Mouse (Mus musculus): Measurements from ENCODE around the gene Gp9.
A peak's percentile ranks its signal among the peaks of the same experiment; 100 is the strongest.
"Not testable (repeated sequence)": the region's sequence is repeated elsewhere in the genome, so short reads cannot be mapped to it uniquely, and the experiment has no call there.

Gene Gp9

DNA sequence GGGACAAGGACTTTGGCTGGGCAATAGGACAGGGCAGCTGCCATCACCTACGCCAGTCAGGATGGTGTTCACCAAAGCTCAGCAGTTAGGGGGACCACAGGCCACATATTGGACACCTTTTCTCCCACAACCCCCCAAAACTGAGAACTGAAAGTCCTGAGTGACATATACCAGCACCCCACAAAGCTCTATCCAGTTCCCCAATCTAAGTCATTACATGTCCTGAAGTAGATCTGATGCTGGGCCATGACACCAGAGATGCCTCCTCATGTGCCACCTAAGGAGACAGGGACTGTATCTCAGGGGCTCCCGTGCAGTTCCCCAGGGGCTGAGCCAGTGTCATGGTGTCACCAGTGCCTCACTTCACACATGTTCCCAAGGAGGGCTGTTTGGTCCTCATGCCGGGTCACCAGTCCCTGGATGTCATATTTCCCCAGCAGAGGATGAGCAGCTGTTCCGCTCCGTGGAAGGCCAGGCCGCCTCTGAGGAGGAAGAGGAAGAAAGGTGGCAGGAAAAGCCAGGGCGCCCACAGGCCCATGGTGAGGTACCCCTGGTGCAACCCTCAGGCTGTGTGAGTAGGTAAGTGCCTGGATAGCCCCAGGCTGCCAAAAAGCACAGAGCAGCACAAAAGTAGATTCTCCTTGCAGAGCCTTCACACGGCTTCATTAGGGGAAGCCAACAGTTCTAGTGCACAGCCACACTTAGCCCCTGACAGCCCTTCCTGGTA is 27.5 kb upstream of the Gp9 start:
- no peak for DNase-seq (ENCODE audit: low read depth, low spot score)

DNA sequence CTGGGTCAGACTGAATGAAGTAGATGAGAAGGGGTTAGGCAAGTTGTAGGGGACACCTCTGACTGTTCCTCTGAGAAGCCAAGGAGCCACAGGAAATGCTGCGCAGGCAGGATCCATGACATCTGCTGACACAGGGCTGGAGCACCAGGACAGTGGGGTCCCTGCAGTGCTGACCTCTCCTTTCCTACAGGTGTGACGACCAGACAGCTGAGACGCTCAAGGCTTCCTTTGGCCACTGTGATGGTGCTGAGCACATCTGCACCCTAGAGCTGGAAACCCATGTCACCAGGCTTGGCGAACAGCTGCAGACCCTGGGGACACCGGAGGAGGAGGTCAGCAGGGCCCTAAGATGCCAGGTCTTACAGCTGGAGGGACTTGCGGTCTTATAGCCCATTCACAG is 26.3 kb upstream of the Gp9 start:
- DNase-seq (ENCODE audit: low read depth, low spot score), result no peak

DNA sequence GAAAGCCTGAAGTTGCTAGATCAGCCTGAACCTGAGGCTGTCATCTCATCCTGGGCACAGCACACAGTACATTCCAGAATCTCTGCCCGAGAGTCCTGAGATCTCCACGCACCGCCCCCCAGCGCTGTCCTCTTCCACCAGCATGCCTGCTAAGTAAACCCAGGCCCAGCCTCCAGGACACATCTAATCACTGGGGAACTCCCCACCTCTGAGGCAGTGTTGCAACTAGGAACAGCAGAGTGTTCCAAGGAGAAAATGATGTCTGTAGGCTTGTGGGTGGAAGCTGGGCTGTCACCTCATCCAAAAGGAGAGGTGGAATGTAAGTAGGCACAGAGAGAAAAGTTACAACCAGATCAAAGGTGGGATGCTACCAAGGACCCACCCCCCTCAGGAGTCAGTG is 22.7 kb upstream of the Gp9 start:
- no peak for DNase-seq (ENCODE audit: low read depth, low spot score)

DNA sequence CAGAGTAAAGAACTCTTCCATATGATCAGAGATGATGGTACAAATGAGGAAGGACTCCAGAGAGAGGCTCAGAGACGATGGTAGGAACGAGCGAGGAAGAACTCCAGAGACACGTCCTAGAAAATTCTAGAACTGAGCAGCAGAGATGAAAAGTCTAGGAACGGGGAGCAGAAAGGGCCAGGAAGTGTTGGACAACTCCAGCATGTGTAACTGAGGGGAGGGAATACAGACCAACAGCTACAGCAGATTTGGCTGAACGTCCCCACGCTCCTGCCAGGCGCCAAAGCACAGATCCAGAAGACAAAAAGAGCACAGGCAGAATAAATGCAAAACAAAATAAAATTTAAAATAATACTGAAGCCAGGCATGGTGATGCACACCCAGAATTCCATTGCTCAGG is 21.0 kb upstream of the Gp9 start:
- DNase-seq (ENCODE audit: low read depth, low spot score), result no peak

DNA sequence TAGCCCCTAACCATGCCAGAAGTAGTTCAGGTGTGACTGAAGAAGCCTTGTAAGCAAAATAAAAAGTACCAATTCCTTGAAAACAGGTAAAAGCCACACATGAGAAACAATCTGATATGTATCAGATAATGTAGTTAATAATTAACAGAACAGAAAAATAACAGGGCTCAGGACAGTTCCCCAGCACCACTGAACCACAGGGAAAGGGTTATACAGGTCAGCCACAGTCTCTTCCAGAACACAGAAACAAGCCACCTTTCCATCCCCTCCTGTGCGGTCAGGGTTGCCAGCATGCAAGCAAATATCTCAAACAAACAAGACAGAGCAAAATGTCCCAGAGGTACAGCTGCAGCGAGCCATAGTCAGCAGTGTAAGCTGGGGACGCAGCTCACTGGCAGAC is 18.5 kb upstream of the Gp9 start:
- no peak for DNase-seq (ENCODE audit: low read depth, low spot score)

DNA sequence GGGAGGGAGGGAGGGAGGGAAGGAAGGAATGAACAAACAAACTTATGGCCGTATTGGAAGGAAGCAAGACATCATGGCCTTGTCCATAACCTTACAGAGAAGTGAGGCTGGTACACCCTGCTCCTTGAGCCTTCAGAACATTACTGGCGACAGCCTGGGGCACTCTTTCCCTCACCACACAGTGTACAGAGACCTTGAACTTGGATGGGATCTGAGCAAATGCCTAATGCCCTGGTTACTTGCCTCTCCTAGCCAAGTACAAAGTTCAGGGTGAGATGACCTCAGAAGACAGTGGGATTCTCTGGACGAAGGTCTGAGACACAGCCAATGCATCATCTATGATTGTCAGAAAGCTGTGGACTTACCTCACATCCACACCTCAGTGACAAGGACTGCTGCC is 18.0 kb upstream of the Gp9 start:
- no peak for DNase-seq (ENCODE audit: low read depth, low spot score)

DNA sequence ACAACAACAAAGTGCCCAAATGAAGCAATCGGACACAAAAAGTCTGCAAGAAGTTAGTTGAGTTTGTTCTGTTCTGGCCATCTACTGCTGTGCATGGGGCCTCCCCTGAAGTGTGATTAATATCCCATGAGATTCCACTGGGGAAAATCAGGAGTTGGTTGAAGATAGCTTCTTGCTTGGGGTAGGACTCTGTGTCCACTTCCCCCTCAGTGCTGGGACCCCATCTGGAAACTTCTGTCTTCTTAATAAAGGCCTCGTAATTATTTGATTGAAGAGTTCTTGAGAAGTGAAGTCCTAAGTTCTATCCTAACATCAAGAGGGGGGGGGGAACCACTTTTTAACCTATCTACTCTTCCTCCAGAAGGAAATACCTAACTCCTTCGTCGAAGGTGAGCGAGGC is 15.7 kb upstream of the Gp9 start:
- DNase-seq (ENCODE audit: low read depth, low spot score), result no peak

DNA sequence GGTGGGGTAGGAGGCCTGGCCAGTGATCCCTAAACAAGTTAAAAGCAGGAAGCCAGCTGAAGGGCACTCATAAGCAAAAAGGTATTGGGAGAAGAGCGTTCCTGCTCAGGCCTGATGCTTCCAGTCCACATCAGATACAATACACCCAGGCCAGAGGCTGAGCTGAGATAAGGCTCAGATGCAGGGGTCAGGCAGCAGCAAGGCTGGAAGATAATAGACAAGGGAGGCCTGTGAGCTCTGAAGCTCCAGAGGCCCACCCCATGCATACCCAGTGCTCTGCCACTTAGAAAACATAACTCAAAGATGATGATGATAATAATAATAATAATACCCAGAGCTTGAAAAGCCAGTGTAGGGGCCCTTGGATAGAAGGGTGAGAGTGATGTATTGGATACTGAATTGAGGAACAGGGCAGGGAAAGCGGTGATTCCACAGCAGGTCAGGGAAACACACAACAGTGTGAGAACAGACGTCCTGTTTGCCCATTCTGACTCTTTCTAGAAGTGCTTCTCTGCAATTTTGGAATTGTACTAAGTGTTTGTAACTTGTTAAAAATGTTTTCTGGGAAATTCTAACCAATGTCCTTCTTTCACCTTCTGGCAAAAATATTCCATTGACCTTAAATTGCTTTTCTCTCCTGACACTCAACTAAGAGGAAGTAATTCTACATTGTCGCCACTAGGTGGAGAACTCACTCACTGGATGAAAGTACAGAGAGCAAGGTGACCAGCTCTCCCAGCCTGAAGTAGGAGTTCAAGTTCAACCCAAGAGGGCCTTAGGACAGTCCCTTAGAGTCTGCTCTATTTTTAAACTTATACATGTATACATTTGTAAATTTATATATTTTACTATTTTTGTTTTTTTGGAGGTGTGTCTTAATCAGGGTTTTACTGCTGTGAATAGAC is 14.2 kb upstream of the Gp9 start:
- peak; percentile 49 for DNase-seq (ENCODE audit: low read depth, low spot score)

DNA sequence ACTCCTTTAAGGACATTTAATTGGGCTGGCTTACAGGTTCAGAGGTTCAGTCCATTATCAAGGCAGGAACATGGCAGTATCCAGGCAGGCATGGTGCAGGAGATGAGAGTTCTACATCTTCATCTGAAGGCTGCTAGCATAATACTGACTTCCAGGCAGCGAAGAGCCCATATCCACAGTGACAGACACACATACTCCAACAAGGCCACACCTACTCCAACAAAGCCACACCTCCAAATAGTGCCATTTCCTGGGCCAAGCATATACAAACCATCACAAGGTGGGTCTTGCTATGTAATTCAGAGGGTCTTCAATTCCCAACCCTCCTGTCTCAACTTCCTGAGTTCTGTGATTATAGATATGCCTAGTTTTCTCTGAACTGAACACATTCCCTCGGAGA is 13.6 kb upstream of the Gp9 start:
- DNase-seq (ENCODE audit: low read depth, low spot score), result not testable (repeated sequence)

DNA sequence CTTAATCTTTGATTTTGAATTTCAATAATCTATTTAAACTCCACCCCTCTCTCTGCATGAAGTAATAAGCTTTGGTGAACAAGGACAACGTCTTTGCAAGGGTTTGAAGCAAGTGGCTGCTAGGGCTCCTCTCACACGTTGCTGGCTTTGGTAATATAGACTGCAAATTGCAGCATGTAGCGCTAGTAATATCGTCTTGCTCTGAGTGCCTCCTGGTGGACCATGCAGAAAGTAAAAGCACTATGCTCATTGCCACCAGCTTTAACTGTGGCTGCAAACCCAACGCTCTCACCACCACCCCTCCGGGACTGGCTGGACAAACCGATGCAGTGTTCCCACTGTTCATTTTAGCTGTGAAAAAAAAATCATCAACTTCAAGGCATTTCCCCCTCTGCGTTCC is 7.2 kb upstream of the Gp9 start:
- no peak for DNase-seq (ENCODE audit: low read depth, low spot score)

DNA sequence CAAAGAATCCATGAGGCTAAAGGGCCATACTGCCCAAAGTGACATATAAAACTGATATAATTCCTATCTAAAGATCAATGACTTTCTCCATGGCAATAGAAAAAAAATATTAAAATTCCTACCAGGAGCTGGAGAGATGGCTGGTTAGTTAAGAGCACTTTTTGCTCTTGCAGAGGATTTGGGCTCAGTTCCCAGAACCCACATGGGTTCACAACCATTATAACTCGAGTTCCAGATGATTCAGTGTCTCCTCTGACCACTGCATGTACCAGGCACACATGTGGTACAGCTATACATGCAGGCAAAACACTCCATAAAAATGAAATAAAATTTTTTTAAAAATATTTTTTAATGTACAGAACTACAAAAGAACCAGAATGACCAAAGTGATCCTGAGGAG is 3.4 kb upstream of the Gp9 start:
- no peak for DNase-seq (ENCODE audit: low read depth, low spot score)

DNA sequence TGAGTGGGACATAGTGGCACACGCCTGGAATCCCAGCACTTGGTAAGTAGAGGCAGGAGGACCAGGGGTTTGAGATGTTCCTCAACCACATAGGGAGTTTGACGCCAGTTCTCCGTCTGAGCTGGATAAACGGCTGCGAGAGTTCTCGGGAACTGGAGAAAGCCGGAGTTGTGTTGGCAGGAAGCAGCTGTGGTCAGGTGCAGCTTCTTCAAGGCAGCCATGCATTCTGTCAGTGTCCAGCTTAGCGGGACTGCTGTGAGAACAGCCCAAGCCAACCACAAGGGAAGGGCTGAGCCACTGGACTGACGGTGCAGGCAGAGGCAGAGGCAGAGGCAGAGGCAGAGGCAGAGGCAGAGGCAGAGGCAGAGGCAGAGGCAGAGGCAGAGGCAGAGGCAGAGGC is 3.0 kb upstream of the Gp9 start:
- DNase-seq (ENCODE audit: low read depth, low spot score), result no peak

DNA sequence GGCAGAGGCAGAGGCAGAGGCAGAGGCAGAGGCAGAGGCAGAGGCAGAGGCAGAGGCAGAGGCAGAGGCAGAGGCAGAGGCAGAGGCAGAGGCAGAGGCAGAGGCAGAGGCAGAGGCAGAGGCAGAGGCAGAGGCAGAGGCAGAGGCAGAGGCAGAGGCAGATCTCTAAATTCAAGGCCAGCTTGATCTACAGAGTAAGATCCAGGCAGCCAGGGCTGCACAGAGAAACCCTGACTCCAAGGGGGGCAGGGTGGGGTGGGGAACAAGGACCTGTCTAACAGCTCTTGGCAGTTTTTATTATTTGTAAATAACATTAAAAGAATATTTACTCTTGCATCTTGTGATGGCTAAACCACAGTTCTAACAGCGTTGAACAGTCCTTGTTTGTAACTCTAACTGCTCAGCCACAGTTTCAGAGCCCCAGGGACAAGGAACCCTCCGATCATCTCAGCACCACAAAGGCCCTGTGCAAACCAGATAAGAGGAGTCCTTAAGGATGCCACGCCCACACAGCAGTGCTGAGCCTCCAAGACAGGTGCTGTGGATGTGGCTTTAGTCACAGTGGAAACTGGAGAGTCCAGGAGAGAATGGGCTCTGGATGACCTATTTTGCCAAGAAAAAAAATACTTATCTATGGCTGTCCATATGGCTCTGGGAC is 2.2 kb upstream of the Gp9 start:
- no peak for DNase-seq (ENCODE audit: low read depth, low spot score)

DNA sequence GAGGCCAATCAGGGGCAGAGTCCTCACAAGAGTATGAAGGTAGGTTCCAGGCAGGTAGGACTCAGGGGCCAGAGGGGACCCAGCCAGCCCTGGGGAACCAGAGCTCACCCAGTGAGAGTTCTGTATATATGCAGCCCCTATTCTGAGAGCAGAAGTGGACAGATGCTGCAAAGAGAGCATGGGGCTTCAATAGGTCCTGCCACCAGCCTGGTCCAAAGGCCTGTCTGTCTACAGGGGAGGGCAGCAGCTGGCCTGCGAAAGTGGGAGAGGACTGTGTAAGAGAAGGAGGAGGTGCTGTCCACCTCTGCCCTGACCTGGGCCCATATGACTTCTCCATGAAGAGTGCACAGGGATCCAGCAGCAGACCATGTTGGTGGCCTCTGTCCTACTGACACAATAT is 1.2 kb upstream of the Gp9 start:
- no peak for DNase-seq (ENCODE audit: low read depth, low spot score)

DNA sequence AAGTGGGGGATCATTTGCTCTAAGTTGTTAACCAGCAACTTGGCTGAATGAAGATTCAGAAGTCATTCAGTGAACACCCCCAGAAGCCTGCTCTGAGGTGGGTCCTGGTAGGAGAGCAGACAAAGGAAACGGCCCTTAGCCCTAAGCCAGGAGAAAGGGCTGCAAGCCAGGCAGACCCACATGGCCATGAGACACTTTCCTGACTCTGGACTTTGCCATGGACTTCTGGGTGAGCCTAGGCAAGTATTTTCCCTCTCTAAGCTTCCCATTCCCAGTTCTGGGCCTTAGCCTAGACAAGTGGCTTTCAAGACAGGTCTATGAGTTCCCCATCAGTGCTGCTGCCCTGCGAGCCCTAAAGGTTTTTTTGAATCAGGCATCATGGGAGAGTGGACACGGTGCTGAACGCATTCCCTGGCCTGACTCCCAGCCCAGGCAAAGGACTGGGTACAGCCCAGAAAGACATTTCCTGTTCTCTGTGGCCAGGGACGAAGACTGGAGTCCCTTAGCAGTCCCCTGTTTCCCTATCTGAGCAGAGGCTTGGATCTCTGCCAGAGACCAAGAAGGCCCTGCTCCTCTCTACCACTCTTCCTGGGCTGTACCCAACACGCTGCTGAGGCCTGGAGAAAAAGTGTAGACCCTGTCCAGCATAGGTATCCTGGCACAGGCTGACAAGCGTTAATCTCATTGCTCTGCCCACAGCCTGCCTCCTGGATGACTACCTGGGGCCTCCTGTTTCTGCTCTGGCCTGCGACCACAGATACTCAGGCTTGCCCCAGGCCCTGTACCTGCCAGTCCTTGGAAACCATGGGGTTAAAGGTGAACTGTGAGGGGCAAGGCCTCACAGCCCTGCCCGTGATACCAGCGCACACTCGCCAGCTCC is 662 bp downstream of the Gp9 start:
- DNase-seq (ENCODE audit: low read depth, low spot score), result no peak

DNA sequence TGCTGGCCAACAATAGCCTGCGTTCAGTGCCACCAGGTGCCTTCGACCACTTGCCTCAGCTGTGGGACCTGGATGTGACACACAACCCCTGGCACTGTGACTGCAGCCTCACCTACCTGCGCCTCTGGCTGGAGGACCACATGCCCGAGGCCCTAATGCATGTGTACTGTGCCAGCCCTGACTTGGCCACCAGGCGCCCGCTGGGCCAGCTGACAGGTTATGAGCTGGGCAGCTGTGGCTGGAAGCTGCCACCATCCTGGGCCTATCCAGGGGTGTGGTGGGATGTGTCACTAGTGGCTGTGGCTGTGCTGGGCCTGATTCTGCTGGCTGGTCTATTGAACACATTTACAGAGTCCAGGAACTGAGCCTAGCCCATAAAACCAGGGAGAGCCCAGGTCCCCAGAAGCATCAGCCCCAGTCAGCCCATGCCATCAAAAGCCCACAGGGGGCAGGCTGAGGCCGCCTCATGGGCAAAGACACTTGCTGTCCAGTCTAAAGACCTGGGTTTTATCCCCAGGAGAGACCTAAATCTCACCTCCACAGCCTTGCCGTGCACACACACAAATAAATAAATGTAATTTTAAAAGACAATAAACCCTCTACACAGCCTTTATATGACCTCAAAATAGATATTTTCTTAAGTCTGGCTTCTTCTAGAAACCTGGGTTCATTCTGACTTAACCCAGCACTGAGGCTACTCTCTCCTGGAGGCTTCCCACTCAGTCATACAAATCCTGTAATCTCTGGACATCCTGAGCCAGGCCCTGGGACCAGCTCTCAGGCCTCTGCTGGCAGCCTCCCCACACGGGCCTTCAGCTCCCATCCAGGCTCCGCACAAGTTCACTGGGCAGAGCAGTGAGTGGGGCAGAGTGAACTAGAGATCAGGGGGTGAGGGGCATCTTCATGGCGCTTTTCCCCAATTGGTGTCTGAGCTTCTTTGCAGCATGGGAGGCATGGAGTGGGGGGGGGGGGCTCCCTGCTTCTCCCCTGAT is 1.6 kb downstream of the Gp9 start:
- no peak for DNase-seq (ENCODE audit: low read depth, low spot score)

DNA sequence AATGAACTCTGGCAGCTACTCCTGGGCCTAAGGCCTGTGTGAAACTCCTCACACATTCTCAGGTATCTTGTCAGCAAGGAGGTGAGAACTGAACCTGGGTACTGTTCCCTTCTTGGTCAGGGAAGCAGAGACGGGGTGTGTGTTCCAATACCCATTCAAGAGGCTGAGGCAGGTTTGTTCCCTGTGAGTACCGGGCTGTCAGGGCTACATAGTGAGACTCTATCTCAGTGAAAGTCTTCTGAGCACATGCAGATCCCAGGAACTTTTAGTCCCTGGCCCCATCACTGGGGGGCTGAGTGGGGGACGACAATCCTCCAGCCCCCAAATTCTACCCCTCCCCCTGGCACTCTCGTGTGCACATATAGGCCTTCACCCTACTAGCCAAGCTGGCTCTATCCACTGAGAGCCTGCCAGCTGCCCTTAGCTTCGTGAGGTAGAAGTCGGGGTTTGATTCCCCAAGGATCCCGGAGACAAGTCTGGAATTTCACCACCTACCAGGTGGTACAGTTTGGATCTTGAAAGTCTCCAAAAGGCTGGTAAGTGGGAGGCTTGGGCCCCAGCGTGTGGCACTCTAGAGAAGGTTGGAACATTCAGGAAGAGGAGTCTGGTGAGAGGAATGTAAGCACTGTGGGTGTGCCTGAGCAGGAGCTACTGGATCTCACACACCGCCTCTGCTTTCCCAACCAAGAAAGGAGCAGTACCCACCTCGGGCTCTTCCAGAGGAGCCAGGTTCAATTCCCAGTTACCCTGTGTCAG is 2.9 kb downstream of the Gp9 start:
- no peak for DNase-seq (ENCODE audit: low read depth, low spot score)

DNA sequence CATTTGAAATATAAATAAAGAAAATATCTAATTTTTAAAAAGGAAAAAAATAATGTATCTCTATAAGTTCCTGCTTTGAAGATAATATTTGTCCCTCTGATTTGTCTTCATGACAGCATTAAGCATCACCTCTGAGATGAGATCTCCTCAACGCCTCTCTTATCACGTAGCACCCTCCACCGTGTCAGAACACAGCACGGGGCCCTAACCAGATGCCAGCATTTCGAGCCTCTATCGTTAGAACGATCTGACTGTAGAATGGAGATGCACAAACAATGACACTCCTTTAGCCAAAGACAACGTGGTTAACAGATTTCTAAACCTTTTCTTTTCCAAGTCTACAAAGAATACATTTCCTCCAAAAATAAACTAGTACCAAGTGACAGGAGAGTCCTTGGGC is 6.2 kb downstream of the Gp9 start:
- DNase-seq (ENCODE audit: low read depth, low spot score), result no peak

DNA sequence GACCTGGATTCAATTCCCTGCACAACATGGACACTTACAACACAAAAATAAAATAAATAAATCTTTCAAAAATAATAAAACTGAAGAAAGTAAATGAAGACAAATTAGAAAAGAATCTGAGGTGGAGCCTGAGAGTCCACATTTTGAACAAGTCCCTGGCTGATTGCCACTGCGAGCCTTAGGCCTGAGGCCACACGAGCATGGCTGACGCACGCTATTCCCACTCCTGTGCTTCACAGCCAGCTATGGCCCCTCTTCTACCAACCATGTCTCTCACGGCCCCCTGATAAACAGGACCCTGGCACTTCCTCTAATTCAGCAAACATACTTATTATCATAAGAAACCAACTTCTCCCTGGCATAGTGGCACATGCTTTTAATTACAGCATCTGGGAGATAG is 8.7 kb downstream of the Gp9 start:
- DNase-seq (ENCODE audit: low read depth, low spot score), result no peak

All from skeletal muscle tissue, adult 2 months (tissue).